Mouse (Mus musculus) megakaryocyte, embryonic 14.5 days (primary cell): ENCODE results near the gene Mphosph10.

Experiments
- FLI1 ChIP-seq: IDR thresholded peaks from 2 replicates; pipeline ENCODE4 v1.6.1; 2012; ENCODE audit warnings: low read length, inconsistent platforms, mixed read lengths
- GATA1 ChIP-seq: IDR thresholded peaks from 3 replicates; pipeline ENCODE4 v1.6.1; 2012; ENCODE audit warnings: mixed read lengths, low read length, inconsistent platforms, borderline replicate concordance

GRCm38 (mm10) chr7:64327486-64327885, 64.6 kb downstream of the Mphosph10 start:
- no peak for TF ChIP-seq GATA1
- TF ChIP-seq FLI1, result no peak
